Mouse (Mus musculus) v-Abl transformed pro-B cells (cell line): ENCODE results near the gene Rangap1.
"Not testable (repeated sequence)": the region's sequence is repeated elsewhere in the genome, so short reads cannot be mapped to it uniquely, and the experiment has no call there.

Experiments used
- in situ Hi-C, 2 experiments: fragments of 400-800 bp; cut with MboI; formaldehyde crosslinking; loops; one replicate each; pipeline ENCODE4 v1.15.1; 2025; ENCODE audit not compliant: unreplicated experiment in 2 of 2

Rangap1 gene

GRCm38 (mm10) chr15:81745601-81746114, 328 bp upstream of the Rangap1 start:
- in situ Hi-C loops = no loop called here

- in situ Hi-C loops = not testable (repeated sequence)
These were observed 3.0 kb downstream of the Rangap1 start for GRCm38 (mm10) chr15:81742368-81742767.

GRCm38 (mm10) chr15:81739924-81740323, 5.4 kb downstream of the Rangap1 start:
- in situ Hi-C loops = no loop called here

GRCm38 (mm10) chr15:81739296-81739695, 6.0 kb downstream of the Rangap1 start:
- in situ Hi-C loops = no loop called here

GRCm38 (mm10) chr15:81735075-81735474, 10.3 kb downstream of the Rangap1 start:
- in situ Hi-C loops = no loop called here

- in situ Hi-C loops = no loop called here
These were observed 15.3 kb downstream of the Rangap1 start for GRCm38 (mm10) chr15:81729792-81730635.

- in situ Hi-C loops = no loop called here
These were observed 16.0 kb downstream of the Rangap1 start for GRCm38 (mm10) chr15:81729241-81729791.

- in situ Hi-C loops = no loop called here
These were observed 19.4 kb downstream of the Rangap1 start for GRCm38 (mm10) chr15:81725965-81726364.

- in situ Hi-C loops = no loop called here
These were observed 21.7 kb downstream of the Rangap1 start for GRCm38 (mm10) chr15:81723653-81724052.

- in situ Hi-C loops = no loop called here
These were observed 23.0 kb downstream of the Rangap1 start for GRCm38 (mm10) chr15:81722361-81722760.

GRCm38 (mm10) chr15:81719139-81719531, 26.2 kb downstream of the Rangap1 start:
- in situ Hi-C loops = no loop called here

- in situ Hi-C loops = no loop called here
These were observed 26.8 kb downstream of the Rangap1 start for GRCm38 (mm10) chr15:81718336-81719138.

GRCm38 (mm10) chr15:81713742-81714141, 31.6 kb downstream of the Rangap1 start:
- in situ Hi-C loops = no loop called here

GRCm38 (mm10) chr15:81710801-81711200, 34.5 kb downstream of the Rangap1 start:
- in situ Hi-C loops = no loop called here

GRCm38 (mm10) chr15:81709686-81710085, 35.6 kb downstream of the Rangap1 start:
- in situ Hi-C loops = no loop called here

- in situ Hi-C loops = no loop called here
These were observed 36.3 kb downstream of the Rangap1 start for GRCm38 (mm10) chr15:81708991-81709390.

- in situ Hi-C loops = loop anchor here (5.0 kb wide), 1 partner anchor 214 kb away; no protein-coding TSS in a partner anchor
These were observed 42.2 kb downstream of the Rangap1 start for GRCm38 (mm10) chr15:81703094-81703489.

GRCm38 (mm10) chr15:81702306-81703093, 42.8 kb downstream of the Rangap1 start:
- in situ Hi-C loops = loop anchor here (5.0 kb wide), 1 partner anchor 215 kb away; no protein-coding TSS in a partner anchor

GRCm38 (mm10) chr15:81701350-81701749, 44.0 kb downstream of the Rangap1 start:
- in situ Hi-C loops = loop anchor here (5.0 kb wide), 1 partner anchor 216 kb away; no protein-coding TSS in a partner anchor

GRCm38 (mm10) chr15:81700601-81701000, 44.7 kb downstream of the Rangap1 start:
- in situ Hi-C loops = loop anchor here (5.0 kb wide), 1 partner anchor 217 kb away; no protein-coding TSS in a partner anchor
